Mouse (Mus musculus): ENCODE measurements at regions not wholly inside any gene's neighbourhood (a gene's known extent, or its start where the extent isn't known, plus 50 kb on each side); places are given as distances from the start of the nearest gene placed in this dataset.

DNA sequence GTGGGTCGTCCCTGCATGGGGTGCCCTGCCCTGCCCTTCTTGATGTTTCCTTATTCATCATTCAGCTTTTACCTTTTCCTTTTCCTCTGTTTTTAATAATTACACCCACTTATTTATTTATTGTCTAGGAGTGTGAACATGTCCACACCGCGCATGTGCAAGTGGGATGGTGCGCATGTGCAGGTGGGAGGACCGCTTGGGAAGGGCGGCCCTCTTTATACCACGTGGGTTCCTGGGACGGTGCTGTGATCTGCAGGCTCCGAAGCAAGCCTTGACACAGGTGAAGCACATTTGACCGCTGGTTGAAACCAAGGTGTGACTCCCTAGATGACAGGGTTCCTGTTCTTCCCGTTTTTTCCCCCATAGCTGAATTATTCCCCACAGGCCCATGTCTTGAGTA is 60.0 kb downstream of the Syf2 start:
- intact Hi-C loops (cut with DNase I; ENCODE audit: low total_unique reads) = no loop called here
- no peak for DNase-seq

DNA sequence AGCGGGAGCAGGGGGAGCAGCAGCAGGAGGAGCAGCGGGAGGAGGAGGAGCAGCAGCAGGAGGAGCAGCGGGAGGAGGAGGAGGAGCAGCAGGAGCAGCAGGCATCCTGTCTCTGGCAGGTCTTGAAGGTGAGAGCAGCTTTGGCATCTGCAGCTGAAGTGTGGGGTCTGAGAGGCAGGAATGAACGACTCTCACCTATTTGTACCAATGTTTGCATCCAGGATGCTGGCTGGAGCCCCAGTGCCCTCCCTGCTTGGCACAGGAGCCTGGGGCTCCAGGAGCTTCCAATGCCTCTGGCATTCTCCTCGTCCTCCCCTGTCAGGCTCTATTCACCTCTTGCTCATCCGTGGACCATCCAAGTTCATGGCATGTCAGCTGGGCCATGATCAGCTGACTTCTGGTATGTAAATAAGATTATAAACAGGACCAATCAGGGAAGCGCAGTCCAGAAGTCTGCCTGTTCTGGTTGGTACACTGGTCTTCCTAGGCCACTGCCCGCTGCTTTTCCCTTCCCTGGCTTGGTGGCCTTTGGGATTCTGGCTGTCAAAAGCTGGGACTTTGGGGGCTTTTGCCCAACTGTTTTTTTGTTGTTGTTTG is 62.9 kb downstream of the Syf2 start:
- intact Hi-C loops (cut with DNase I; ENCODE audit: low total_unique reads) = no loop called here
- no peak for DNase-seq

DNA sequence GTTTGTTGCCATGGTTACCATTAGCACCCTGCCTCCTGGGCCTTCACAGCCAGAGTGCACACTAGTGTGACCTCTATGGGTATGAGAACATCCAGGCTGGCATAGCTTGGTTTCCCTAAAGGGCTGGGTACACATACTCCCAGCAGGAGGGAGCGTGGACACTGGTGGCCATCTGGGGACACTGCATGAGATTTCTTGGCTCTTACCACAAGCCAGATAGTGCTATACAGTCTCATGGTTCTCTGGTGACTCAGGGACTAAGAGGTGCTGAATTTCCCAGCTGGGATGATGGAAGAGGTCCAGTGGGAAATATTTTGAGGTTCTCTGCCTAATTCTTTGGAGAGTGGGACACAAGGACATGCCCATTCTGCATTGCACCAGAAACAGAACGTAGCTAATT is 63.5 kb downstream of the Syf2 start:
- no peak for DNase-seq
- intact Hi-C loops (cut with DNase I; ENCODE audit: low total_unique reads) = no loop called here

DNA sequence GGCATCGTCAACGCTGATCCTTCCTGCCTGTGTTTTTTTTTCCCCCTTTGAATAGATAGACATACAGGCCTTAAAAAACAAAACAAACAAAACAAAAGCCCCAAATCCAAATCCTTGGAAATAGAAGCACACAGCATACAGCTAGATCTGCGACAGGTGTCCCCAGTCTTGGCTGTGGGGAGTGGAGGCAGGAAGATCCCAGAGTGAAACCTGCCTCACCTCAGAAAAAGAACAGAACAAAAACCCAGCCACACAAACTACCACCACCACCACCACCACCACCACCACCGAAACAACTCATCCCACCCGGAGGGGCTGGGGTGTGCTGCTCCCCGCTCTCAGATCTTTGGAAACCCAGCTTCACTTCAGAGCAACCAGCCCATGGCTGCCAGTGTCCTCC is 64.0 kb downstream of the Syf2 start:
- intact Hi-C loops (cut with DNase I; ENCODE audit: low total_unique reads) = no loop called here
- DNase-seq = no peak

DNA sequence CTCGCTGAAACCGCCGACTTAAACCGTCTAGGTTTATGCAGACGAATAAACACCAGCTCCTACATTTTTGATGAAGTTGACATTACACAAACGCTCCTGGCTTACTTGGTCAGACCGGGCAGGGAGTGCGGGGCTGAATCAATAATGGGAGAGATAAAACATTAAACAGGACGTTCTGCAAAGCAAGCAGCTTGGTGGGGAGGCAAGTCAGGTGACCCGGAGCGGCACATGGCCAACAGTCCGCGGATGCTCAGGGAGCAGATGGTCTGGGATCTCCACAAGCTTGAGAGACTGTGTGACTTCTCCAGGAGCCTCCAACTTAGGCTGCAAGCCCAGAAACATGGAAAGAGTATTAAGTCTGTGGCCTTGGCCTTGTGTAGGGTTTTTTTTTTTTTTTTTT is 64.4 kb downstream of the Syf2 start:
- intact Hi-C loops (cut with DNase I; ENCODE audit: low total_unique reads) = no loop called here
- peak; percentile 75 for DNase-seq

DNA sequence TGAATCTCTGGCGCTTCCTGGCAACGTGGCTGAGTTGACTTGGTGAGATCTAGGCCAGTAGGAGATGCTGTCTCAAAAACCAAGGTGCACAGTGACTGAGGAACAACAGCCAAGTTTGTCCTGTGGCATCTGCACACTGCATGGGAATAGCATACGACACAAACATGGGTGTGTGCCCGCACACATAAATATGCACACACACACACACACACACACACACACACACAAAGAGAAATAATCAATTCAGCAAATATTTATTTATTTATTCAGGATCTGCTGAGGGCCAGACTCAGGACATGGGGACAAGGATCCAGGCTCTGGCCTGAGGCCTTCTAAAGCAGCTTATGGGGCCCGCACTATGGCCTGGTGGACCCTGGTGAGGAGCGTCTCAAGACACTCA is 65.4 kb downstream of the Syf2 start:
- DNase-seq = no peak
- intact Hi-C loops (cut with DNase I; ENCODE audit: low total_unique reads) = no loop called here

DNA sequence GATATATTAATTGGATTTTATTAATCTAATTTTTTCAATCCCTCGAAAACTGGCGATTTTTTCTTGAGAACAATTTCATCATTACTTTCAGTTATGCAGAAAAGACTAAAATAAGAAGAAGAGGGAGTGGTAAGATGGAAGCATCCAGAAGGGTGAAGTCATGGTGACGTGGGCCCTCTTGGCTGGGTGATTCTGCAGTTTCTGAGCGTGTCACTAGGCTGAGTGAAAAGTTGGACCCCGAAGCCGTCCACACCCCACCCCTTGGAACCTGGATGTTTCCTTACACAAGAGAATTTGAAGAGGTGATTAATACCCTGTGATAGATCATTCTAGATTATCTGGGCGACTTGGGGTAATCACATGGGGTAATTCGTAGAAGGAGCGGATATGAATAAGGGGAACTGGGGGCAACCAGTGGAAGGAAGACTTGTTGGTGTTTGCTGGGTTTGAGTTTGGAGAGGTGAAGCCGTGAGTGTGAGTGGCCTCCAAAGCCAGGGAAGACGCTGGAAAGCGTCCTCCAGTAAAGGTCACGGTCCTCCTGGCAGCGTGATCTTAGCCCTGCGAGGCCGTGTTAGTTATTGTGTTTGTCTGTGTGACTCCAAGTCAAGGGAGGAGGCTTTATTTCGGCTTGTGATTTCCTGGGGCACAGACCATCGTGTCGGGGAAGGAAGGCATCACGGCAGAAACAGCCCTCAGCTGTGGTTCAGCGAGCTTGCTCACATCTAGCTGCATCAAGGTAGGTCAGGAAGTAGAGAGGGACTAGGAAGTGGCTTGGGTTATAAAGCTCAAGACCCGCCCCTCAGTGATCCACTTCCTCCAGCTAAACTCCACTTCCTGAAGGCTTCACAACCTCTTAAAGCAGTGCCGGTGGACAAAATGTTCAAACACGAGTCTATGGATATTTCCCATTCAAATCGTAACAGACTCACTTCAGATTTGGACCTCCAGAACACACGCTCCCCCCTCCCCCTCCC is 67.0 kb downstream of the Syf2 start:
- intact Hi-C loops (cut with DNase I; ENCODE audit: low total_unique reads) = no loop called here
- DNase-seq = peak; percentile 38

DNA sequence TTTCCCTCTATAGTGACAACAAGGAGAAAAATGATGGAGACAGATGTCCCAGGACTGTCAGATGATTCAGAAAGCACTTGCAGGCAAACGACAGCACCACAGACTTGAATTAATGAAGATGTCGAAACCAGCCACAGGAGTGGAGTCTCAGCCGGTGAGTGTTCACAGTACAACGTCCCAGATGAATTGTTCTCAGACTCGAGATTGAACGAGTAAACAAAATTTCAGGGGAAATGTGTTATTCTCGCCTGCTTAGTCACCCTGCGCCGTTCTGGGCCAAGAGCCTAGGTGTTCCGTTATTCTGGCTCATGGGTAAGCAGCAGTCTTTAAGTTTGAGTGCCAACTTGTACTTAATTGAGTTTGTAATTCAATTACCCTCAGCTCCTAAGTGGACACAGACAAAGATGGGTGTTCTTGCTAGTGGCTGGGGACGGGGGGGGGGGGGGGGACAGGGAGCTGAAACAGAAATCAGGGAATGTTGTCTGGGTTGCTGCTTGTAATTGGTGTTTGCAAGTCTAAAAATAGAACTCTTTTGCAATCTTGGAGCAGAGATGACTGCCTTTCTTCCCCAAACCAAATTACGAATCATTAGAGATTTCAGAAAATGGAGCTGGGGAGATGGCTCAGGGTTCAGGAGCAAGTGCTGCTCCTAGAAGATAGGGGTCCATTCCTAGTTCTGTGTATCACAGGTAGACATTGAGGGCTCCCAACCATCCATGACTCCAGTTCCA is 68.4 kb downstream of the Syf2 start:
- DNase-seq = no peak
- intact Hi-C loops (cut with DNase I; ENCODE audit: low total_unique reads) = no loop called here

DNA sequence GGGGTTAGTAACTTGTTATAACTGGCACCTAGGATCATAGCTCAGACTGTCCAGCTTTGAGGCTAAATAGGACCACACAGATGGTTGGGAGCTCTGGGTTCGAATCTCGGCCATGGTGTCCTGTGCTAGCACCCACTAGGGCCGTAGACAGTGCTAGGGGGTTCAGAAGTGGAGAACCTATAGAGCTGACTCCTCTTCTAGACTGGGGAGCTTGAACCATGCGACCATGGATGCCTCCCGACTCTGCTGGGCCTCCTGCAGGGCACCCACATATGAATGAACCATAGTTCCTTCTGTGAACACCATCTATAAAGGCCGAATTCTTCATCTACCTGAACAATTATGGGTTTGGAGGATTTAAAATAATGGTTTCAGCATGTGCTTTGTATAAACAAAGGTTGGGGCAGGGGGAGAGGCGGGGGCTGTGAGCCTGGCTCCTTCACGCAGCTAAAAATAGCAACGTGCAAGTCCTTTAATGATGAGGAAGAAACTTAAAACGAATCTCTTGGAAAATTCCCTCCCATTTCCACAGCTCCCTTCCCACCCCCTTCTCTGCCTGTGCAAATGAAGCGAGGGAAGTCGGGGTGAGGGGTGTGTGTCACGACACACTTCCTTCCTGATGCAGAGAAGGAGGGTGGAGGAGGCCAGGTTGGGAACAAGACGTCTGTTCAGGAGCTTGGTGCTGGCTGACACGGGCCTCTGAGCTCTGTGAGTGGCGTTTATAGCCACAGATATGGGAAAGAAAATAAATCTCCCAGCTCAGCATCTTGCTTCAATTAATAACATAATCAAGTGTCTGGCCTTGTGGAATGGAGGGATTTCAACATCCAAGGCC is 71.6 kb downstream of the Syf2 start:
- intact Hi-C loops (cut with DNase I; ENCODE audit: low total_unique reads) = no loop called here
- DNase-seq = no peak

DNA sequence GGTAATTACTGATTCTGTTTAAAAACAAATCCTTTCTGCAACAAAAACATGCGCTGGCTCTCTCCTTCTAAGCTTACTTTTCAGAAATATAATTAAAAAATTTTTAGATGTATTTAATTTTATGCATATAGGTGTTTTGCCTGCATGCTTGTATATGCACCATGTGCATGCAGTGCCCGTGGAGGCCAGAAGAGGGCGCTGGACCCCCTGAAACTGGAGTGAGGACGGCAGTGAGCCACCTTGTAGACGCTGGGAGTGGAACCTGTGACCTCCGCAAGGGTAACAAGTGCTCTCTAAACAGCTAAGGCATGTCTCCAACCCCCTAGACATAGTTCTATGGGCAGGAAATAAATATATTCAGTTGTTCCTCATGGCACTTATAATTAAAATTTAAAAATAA is 80.7 kb downstream of the Syf2 start:
- intact Hi-C loops (cut with DNase I; ENCODE audit: low total_unique reads) = loop anchor here (10.0 kb wide), 1 partner anchor 47 kb away; no protein-coding TSS in a partner anchor

DNA sequence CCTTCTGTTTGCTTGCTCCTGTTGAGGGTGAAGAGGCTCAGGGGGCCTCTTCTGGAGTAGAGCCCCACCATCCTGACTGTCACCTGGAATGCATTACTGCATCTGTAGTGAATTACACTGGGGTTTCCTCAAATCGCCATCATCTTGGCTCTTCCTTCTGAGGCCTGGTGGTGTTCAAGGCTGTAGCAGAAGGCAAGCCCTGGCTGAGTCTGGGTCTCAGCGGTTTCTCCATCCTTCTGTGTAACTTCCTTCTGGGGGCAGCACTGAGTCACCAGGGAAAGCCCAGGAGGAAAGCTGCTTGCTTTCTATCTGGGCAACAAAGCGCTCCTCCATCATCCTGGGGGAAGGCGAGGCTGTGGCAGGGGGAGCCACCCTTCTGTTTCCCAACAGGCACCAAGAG is 82.2 kb downstream of the Syf2 start:
- intact Hi-C loops (cut with DNase I; ENCODE audit: low total_unique reads) = loop anchor here (10.0 kb wide), 1 partner anchor 48 kb away; no protein-coding TSS in a partner anchor
- DNase-seq = no peak

More for the DNA sequence above, 80.7 kb downstream of the Syf2 start:
- DNase-seq = no peak

DNA sequence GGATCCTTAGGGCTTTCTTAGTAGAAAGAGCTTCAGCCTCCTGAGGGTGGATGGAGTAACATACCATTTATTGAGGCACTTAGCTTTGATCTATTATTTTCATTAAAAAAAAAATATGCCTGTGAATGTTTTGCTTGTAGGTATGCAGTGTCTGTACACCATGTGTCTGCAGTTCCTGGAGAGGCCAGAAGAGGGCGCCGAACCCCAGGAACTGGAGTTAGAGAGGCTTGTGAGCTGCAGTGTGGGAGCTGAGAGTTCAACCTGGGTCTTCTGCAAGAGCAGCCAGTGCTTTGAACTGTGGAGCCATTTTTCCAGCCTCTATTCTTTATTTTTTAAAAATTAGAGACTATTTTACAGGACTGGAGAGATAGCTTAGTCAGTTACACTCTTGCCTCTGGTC is 83.2 kb downstream of the Syf2 start:
- intact Hi-C loops (cut with DNase I; ENCODE audit: low total_unique reads) = loop anchor here (10.0 kb wide), 1 partner anchor 49 kb away; no protein-coding TSS in a partner anchor
- DNase-seq = no peak

DNA sequence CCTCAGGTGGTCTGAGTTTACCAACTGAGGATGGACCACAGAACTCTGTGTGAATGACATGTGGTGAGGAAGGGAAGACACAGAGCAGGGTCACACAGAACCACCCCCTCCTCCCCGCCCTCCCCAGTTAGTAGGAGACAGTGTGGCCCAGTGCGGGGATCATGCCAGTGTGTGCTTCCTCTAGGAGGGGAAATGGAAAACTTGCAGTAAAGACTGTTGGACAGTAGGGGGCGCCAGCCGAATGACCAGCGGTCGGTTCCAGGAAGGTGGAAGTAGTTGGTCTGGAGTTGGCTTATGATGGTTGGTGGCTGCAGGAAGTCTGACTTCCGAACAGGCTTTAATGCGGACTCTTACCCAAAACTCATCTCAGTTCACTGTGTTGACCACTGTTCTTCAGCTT is 87.3 kb downstream of the Syf2 start:
- peak; percentile 64 for DNase-seq
- intact Hi-C loops (cut with DNase I; ENCODE audit: low total_unique reads) = loop anchor here (10.0 kb wide), 1 partner anchor 53 kb away; no protein-coding TSS in a partner anchor

DNA sequence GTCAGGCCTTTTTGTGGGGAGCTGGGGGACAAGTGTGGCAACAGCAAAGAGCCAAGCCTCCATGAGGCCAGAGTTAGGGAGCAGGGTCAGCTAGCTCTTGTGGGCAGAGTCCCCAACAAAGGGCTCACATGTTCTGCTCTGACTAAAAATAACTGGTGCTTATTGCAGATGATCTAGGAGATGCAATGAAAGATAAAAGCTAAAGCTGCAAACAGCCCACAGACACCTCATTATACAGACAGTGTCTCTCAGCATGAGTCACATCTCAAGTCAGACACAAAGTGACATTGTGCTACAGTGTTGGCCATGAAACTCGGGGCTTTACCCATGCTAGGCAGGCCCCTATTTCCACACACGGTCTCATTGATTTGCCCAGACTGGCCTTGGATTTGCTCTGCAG is 88.4 kb downstream of the Syf2 start:
- DNase-seq = no peak
- intact Hi-C loops (cut with DNase I; ENCODE audit: low total_unique reads) = loop anchor here (10.0 kb wide), 1 partner anchor 54 kb away; no protein-coding TSS in a partner anchor

DNA sequence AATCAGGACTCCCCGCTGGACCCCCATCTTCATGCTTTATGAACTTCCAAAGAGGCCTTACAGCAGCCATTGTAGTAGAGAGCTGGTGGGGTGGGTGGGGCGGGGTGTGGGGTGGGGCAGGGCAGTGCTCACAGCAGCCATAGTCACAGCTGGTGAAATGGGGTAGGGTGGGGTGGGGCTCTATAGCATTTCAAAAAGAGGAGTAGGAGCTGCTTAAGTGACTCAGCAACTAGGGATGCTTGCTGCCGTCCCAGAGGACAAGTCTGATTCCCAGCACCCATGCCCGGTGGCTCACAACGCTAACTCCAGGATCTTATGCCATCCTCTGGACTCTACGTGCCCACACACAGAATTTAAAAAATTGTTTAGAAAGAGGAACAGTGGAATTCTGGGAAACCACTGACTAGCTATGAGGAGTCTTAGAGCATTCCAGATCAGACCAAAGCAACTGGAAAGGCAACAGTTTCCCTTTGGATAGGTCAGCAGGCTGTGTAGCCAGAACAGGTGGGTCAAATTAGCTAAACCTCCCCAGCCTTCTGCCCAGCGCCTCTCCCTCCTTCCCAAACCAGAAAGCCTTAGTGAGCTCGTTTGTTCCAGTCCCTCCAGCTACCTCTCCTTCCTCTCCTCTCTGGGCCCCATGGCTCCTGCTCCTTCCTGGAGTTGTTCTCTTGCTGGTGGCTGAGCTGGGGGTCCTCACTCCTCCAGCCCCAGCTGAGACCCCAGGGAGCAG is 89.7 kb downstream of the Syf2 start:
- intact Hi-C loops (cut with DNase I; ENCODE audit: low total_unique reads) = no loop called here

DNA sequence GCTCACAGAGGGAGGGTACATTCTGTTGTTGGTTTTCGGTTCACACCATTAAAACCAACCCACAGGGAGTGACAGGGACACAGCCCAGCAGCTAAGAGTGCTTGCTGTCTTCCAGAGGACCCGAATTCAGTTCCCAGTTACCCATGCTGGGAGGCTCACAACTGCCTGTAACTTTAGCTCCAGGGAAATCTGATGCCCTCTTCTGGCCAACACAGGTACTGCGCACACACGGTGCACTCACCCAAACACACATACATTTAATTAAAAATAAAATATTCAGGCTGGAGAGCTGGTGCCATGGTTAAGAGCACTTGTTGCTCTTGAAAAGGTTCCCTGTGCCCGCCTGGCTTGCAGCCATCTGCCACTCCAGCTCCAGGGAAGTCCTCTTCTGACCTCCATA is 92.5 kb downstream of the Syf2 start:
- intact Hi-C loops (cut with DNase I; ENCODE audit: low total_unique reads) = no loop called here

More for the DNA sequence above, 89.7 kb downstream of the Syf2 start:
- DNase-seq = no peak

DNA sequence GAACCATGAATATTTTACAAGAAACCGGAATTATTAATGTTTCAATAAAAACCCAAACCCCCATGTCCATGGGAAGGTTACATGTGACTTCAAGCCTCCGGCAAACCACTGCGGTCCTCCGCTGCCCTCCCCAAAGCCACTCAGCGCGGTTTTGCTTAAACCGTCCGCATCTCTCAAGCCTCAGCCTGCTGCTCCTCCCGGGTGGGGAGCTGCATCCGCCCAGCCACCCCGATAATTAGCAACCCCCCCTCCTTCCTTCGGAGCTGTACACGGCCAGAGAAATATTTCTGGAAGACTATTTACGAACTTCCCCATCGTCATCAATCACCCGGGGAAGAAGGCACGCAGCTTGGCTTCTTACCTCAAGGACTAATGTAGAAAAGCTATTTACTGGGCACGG is 94.7 kb upstream of the Runx3 start:
- intact Hi-C loops (cut with DNase I; ENCODE audit: low total_unique reads) = no loop called here

More for the DNA sequence above, 92.5 kb downstream of the Syf2 start:
- no peak for DNase-seq

DNA sequence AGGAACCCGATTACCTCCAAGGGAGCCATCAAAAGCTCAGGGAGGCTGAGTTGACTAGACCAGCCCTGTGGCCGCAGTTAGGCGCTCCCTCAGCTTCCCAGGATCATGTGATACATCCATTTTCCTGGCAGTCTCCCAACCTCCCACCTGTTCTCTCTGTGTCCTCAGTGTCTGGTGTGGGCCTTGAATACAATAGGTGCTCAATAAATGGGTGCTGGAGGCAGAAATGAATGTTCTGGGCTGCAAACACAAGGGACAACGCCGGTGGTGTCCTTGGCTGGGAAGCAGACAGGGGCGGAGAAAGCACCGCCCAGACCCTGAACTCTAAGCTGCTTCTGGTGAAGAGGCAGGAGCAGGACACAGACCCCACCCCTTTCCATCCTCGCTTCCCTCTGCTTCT is 93.3 kb upstream of the Runx3 start:
- intact Hi-C loops (cut with DNase I; ENCODE audit: low total_unique reads) = no loop called here
- no peak for DNase-seq

More for the DNA sequence above, 94.7 kb upstream of the Runx3 start:
- no peak for DNase-seq

DNA sequence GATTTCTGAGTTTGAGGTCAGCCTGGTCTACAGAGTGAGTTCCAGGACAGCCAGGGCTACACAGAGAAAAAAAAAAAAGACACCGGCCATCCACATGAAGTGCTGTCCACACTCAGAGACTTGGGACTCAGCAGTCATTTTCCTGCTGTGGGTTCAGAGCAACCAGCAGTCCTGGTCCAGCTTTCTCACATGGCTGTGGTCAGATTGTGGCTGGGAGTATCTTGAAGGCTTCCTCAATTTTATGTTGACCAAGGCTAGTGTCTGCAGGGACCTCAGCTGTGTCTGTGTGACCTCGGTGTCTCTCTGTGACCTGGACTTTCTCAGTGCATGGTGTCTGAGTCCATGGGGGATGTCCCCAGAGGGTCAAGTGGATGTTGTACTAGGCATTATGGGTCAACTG is 90.7 kb upstream of the Runx3 start:
- intact Hi-C loops (cut with DNase I; ENCODE audit: low total_unique reads) = no loop called here
- no peak for DNase-seq
